Mouse (Mus musculus): ENCODE data around the gene Runx3.

Gene Runx3

GRCm38 (mm10) chr4:135115426-135116170 is 4.9 kb upstream of the Runx3 start:
- no peak for DNase-seq

GRCm38 (mm10) chr4:135116391-135116790 is 4.1 kb upstream of the Runx3 start:
- no peak for DNase-seq

- no peak for DNase-seq
Measured at GRCm38 (mm10) chr4:135117846-135118245, 2.6 kb upstream of the Runx3 start.

GRCm38 (mm10) chr4:135118855-135119474 is 1.5 kb upstream of the Runx3 start:
- no peak for DNase-seq

- no peak for DNase-seq
Measured at GRCm38 (mm10) chr4:135123721-135124120, 3.3 kb downstream of the Runx3 start.

- no peak for DNase-seq
Measured at GRCm38 (mm10) chr4:135124732-135125131, 4.3 kb downstream of the Runx3 start.

- no peak for DNase-seq
Measured at GRCm38 (mm10) chr4:135125152-135125551, 4.7 kb downstream of the Runx3 start.

- DNase-seq = no peak
Measured at GRCm38 (mm10) chr4:135126385-135126784, 5.9 kb downstream of the Runx3 start.

GRCm38 (mm10) chr4:135128841-135129520 is 8.5 kb downstream of the Runx3 start:
- DNase-seq = peak; percentile 37

- no peak for DNase-seq
Measured at GRCm38 (mm10) chr4:135130156-135130555, 9.7 kb downstream of the Runx3 start.

GRCm38 (mm10) chr4:135131145-135131544 is 10.7 kb downstream of the Runx3 start:
- no peak for DNase-seq

- DNase-seq = no peak
Measured at GRCm38 (mm10) chr4:135132797-135133196, 12.3 kb downstream of the Runx3 start.

- no peak for DNase-seq
Measured at GRCm38 (mm10) chr4:135133711-135134110, 13.3 kb downstream of the Runx3 start.

GRCm38 (mm10) chr4:135135331-135135730 is 14.9 kb downstream of the Runx3 start:
- no peak for DNase-seq

- no peak for DNase-seq
Measured at GRCm38 (mm10) chr4:135136202-135136601, 15.8 kb downstream of the Runx3 start.

GRCm38 (mm10) chr4:135136612-135137011 is 16.2 kb downstream of the Runx3 start:
- DNase-seq = no peak

GRCm38 (mm10) chr4:135140647-135141515 is 20.4 kb downstream of the Runx3 start:
- DNase-seq = no peak

GRCm38 (mm10) chr4:135141720-135142119 is 21.3 kb downstream of the Runx3 start:
- no peak for DNase-seq

- DNase-seq = no peak
Measured at GRCm38 (mm10) chr4:135146734-135147133, 26.3 kb downstream of the Runx3 start.

- DNase-seq = no peak
Measured at GRCm38 (mm10) chr4:135148660-135149059, 28.2 kb downstream of the Runx3 start.

- peak; percentile 75 for DNase-seq
Measured at GRCm38 (mm10) chr4:135150031-135150801, 29.8 kb downstream of the Runx3 start.

All from liver (tissue).